Mouse (Mus musculus): Measurements from ENCODE around the gene Msi1.

Msi1 gene

DNA sequence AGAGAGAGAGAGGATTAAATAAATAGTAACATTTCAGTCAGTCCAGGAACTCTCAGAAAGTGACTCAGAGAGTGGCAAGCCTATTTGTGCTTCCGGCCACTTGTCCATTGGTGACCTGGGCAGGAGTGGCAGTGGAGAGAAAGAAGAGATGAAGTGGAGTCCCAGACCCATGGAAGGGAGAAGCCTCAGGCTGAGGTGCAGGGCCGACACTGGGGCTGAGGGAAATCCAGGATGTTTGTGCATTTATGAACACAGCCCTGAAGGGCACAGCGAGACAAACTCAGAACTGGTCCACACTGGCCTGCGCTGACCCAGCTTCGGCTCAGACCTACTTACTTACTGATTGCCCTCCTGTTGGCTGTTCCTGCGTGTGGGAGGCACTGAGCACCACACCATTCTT is 40.4 kb downstream of the Msi1 start:
- peak in 1 of 2 experiments; percentile 19 for DNase-seq (ENCODE audit: low spot score in 2 of 2)

DNA sequence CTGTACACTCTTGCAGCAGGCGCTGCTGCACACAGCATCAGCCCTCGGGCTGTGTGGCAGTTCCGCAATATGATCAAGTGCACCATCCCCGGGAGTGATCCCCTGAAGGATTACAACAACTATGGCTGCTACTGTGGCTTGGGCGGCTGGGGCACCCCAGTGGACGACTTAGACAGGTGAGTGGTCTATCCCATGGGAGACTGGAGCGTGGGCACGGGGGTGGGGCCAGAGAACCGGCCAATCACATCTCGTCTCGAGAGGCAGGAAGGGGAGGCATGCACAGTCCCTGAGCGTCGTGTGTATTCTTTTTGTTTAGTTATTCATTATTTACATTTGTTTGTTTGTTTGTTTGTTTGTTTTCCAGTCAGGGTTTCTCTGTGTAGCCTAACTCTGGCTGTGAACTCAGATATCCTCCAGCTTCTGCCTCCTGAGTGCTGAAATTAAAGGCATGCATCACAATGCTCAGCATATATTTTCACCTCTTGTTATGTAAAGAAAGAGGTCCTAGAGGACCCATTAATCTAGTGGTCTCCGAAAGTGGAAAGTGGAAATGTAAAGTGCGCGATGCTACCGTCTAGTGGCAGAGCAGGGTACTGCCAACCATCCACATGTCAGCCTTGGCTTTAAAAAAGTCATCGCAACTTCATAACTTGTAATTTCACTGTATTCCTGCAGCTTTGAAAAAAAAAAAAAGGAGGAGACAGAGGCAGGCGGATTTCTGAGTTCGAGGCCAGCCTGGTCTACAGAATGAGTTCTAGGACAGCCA is 41.5 kb downstream of the Msi1 start:
- peak; percentile 27 to 33 for DNase-seq (ENCODE audit: low spot score in 2 of 2)

DNA sequence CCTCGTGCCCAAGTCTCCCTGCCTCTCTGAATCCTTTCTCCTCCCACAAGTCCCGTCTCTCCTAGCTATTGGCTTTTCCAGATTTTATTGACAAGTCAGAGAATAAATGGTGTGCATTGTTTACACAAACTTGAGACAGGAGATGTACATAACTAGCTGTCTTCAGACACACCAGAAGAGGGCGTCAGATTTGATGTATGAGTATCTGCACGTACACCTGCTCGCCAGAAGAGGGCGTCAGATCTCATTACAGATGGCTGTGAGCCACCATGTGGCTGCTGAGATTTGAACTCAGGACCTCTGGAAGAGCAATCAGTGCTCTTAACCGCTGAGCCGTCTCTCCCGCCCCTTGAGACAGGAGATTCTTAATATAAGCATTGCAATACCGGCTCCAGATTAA is 43.8 kb downstream of the Msi1 start:
- no peak for DNase-seq (ENCODE audit: low spot score in 2 of 2)

DNA sequence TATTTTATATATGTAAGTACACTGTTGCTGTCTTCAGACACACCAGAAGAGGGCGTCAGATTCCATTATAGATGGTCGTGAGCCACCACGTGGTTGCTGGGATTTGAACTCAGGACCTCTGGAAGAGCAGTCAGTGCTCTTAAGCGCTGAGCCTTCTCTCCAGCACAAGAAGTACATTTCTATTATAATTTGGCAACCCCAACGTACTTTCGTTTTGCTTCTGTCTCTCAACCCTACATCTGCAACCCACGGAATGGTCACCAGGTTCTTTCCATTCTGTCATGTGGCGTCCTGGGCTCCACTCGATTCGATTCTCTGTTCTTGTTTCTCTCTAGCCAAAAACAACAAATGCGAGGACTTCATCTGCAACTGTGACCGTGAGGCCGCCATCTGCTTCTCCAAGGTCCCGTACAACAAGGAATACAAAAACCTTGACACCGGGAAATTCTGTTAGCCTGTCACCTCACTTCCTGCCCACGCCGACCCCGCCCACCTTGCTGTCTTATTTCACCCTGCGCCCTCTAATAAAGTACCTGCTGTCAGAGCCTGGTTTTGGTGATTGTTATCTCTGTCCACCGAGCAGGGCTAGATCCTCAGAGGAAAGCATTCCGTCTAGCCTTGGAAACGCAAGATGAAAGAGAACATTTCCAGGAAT is 44.9 kb downstream of the Msi1 start:
- DNase-seq (ENCODE audit: low spot score in 2 of 2): no peak

DNA sequence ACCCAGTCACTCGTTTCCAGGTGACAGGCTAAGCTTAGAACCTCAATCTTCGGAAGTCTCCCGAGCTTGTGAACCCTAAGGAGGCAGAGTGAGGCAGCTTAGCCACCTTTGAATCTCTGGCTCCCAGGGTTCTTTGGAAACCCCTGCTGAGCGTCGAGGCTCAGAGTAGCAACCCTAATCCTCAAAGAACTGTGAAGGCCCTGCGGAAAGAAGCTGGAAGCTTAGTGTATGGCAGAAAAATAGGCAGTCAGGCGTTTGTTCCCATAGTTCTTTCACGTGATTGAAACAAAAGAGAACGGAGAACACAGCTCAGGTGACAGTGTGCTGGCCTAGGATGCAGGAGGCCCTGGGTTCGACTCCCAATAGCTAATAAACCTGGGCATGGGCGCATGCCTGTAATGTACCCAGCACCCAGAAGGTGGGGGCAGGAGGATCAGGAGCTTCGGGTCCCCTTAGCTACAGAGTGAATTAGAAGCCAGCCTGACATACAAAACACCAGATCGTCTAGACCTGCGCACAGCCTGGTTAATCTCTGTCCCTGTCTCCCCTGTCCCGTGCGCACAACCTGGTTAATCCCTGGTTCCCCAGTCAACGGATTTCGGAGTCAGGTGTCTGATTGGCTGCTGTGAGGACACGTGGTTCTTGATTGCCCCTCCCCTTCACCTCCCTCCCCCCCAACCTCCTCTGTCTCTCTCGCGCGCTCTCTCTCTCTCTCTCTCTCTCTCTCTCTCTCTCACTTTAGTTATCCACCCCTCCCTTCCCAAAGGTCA is 46.1 kb downstream of the Msi1 start:
- DNase-seq (ENCODE audit: low spot score in 2 of 2): no peak

DNA sequence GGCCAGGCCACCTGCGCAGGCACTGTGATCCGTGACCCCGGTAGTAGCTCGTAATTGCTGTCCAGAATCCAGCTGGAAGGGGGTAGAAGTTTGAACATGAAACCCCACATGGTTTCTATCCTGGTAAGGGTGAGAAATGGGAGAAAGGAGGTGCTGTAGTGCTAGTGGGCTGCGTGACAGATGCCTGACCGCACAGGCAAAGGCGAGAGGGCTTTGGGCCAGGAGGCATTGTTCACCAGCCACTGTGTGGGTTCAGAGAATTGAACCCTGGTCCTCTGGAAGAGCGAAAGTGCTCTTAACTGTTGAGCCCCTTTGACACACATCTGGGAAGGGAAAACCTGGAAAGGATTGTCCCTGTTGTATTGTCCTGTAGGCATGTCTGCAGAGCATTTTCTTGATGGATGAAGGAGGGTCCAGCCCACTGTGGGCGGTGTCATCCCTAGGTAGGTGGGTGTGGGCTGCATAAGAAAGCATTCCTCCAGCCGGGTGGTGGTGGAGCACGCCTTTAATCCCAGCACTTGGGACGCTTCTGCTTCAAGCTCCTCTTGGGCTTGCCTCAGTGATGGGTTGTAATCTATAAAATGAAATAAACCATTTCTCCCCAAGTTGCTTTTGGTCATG is 46.8 kb downstream of the Msi1 start:
- DNase-seq (ENCODE audit: low spot score in 2 of 2): no peak

DNA sequence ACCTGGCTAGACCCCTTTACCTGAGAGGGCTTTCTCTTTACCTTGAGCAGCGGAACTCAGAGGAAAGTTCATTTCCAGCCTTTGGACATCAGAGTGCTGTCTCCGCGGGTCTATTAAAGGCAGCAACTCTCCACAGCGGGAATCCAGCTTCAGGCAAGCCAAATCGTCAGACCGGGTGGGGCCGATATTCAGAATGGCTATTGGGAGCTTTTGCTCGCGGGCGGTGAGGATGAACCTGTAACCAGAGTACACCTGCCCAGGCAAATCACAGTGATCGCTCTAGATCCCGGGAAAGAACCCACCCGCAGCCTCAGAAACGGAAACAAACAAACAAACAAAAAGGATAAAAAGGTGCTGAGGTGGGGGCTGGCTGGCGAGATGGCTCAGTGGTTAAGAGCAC is 50.2 kb downstream of the Msi1 start:
- DNase-seq (ENCODE audit: low spot score in 2 of 2): no peak

DNA sequence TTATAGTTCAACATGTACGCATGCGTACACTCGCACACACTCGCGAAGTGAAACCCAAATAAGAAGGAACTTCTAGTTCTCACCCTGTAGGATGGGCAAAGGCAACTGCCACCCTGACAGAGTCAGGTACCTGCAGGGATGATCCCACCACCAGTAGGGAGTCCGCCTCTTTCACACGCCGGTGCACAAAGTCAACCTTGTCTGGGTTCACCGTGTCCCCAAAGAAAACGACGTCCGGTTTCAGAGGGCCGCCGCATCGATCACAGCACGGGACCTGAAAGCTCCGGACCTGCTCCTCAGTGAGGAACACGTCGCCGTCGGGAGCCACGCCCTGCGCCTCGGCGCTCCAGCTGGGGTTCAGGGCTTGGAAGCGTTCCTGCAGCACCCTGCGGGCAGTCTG is 50.7 kb downstream of the Msi1 start:
- peak in 1 of 2 experiments; percentile 33 for DNase-seq (ENCODE audit: low spot score in 2 of 2)

DNA sequence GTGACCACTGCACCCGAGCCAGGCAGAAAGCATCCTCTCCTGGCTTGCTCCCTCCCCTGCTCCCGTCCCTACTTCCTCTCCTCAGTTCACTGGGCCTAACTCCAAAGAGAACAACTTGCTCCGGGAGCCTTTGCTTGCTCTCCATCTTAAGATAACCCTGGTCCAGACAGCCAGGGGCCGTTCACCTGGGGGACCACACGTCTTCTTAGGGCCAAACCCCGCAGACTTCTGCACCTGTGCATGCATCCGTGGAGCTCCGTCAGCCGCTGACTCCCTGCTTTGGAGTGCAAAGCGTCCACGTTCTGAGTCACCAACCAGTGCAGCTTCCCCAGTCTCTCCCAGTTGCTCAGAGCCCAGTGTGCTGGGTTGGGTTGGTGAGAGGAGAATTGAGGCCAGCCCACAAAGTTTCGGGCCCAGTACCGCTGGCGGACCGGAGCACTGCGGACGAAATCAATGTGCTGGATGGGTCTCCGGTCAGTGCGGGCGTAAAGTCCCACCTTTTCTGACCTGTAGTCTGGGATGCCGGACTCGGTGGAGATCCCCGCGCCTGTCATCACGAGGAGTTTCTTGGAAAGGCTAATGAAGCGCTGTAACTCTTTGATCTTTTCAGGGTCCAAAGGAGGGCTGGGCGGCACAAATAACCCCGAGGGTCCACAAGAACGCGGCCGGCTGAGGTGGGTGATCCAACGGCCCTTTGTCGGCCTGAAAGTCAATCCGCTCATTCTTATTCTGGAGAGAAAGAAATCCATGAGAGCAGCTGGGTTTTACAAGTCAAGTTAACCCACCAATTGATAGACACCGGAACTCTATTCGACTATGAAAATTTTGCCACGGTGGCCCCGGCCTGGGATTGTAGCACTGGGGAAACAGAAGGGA is 53.2 kb downstream of the Msi1 start:
- DNase-seq (ENCODE audit: low spot score in 2 of 2): no peak

DNA sequence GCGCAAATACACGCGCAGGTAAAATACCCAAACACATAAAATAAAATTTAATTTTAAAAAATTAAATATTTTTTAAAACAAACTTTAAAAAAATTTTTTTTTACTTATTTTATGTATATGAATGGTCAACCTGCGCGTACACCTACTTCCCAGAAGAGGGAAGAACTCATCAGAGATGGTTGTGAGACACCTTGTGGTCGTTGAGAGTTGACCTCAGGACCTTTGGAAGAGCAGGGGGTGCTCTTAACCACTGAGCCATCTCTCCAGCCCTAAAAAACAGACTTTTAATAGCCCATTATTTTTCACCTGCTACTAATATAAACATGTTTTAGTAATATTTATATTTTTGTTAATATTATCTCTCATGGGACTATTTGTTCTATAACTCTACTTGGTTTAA is 54.0 kb downstream of the Msi1 start:
- no peak for DNase-seq (ENCODE audit: low spot score in 2 of 2)

DNA sequence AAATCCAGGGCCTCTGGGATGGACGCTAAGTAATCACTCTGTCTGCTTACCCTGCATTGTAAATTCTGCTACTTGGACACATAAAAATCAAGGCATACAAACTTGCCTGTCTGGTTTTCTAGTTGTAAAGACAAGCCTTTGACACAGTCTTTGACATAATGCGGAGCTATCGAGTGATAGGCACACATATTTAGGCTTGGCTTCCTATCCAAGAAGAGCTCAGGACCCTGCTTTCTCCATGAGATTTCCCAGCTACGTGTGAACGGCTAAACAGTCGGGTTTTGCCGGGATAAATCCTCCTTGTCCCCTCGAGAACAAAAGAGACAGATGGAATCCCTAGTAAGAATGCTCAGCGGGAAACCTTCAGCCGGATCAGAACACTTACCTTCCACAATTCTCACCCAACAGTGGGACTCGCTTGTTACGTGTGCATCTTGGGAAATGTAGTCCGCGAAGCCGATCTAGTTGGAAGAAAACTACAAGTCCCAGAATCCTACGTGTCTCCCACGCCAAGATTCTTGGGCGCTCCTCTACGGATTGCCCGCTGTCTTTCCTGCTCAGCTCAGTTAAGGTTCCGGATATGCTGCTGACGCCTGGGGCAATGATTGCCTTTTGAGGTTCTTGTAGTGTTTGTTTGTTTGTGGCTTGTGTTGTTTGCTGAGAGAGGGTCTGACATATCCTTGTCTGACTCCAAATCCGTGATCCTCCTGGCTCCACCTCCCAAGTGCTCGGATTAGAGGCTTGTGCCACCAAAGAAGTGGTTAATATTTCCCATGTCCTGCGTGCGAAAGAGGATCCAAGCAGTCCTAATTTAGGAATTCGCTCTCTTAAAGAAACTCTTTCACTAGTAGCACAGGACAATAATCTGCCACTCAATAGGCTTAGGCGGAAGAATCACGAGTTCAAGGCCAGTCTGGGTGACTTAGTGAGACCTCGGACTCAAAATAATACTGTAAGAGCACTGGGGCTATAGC is 54.8 kb downstream of the Msi1 start, which contains the start of gene Sirt4:
Gene Sirt4, minus strand, starts transcription at position 779 of the 974 bp plus-strand sequence.
- peak; percentile 75 to 81 for DNase-seq (ENCODE audit: low spot score in 2 of 2)

DNA sequence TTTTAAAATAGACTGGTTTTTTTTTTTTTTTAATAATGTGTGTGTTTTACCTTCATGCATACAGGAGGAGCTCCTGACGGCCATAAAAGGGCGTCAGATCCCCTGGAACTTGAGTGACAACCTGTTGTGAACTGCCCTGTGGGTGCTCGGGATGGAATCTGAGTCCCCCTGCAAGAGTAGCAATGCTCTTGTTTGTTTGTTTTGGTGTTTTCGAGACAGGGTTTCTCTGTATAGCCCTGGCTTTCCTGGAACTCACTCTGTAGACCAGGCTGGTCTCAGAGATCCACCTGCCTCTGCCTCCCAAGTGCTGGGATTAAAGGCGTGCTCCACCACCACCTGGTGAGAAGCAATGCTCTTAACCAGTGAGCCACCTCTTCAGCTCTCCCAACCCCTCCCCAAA is 55.6 kb downstream of the Msi1 start:
- DNase-seq (ENCODE audit: low spot score in 2 of 2): no peak

DNA sequence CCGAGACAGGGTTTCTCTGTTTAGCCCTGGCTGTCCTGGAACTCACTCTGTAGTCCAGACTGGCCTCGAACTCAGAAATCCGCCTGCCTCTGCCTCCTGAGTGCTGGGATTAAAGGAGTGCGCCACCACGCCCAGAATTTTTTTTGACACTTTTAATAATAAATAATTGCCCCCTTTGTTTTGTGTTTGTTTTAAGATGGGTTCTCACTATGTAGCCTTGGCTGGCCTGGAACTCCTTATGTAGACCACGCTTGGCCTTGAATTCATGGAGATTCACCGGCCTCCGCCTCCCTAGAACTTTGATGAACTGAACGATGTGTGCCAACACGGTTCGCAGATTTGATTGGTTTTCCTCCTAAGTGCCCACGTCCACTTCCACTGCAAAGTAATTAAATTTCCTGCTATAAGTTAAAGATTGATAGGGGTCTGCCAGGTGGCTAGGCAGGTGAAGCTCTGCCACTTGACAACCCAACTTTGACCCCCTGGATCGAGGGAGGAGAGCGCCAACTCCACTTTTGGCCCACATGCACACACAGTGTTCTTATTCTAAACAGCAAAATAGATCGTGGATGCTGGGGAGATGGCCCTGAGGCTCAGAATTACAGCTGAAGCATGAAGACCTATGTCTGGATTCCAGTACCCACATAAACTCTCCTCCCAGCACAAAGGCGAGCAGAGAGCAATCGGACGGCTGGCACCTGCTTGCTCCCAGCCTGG is 56.2 kb downstream of the Msi1 start:
- no peak for DNase-seq (ENCODE audit: low spot score in 2 of 2)

DNA sequence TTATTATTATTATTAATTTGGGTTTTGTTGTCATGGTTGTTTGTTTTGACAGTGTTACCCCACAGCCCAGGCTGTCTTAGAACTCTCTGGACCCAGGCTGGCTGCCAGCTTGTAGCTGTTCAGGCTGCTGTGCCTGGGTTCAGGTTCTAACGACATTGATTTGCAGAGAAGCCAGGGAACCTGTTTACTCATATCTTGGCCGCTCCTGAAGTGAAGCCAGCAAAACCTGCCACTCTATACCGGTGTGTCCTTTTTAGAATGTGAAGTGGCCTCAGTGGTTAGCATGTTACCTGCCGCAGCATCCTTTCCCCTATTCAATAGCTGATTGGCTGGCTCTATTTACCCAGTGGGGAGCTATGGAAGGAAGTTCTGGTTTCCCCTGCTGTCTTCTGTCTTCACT is 57.3 kb downstream of the Msi1 start:
- DNase-seq (ENCODE audit: low spot score in 2 of 2): no peak

DNA sequence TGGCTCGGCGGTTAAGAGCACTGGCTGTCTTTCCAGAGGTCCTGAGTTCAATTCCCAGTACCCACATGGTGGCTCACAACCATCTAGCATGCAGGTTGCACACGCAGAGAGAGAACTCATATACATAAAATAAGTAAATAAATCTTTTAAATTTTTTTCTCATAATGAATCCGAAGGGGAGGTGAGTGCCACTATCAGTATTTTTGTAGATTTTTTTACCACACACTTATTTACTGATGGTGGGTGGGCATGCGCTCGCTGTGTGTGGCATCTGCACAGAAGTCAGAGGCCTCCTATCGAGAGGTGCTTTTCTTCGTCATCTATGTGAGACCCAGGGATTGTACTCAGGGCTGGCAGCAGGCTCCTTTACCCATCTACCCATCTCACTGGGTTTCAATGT is 58.0 kb downstream of the Msi1 start:
- no peak for DNase-seq (ENCODE audit: low spot score in 2 of 2)

DNA sequence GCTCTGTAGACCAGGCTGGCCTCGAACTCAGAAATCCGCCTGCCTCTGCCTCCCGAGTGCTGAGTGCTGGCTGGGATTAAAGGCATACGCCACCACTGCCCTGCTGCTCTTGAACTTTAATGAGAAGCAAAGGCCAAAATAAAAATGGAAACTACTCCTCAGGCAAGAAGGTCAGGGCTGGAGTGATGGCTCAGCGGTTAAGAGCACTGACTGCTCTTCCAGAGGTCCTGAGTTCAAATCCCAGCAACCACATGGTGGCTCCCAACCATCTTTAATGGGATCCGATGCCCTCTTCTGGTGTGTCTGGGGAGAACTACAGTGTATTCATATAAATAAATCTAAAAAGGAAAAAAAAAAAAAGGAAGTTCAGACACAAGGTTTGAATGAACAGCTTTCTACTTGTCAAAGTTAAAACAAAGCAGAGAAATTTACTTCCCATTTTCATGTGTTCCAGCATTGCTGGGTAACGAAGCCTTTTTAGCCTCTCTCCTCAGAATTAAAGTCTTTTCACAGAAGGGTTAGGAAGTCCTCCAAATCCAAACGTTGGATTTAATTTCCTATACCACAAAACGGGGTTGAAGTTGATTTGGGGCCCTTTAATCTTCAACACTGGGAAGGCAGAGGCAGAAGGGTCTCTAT is 58.7 kb downstream of the Msi1 start:
- DNase-seq (ENCODE audit: low spot score in 2 of 2): no peak

DNA sequence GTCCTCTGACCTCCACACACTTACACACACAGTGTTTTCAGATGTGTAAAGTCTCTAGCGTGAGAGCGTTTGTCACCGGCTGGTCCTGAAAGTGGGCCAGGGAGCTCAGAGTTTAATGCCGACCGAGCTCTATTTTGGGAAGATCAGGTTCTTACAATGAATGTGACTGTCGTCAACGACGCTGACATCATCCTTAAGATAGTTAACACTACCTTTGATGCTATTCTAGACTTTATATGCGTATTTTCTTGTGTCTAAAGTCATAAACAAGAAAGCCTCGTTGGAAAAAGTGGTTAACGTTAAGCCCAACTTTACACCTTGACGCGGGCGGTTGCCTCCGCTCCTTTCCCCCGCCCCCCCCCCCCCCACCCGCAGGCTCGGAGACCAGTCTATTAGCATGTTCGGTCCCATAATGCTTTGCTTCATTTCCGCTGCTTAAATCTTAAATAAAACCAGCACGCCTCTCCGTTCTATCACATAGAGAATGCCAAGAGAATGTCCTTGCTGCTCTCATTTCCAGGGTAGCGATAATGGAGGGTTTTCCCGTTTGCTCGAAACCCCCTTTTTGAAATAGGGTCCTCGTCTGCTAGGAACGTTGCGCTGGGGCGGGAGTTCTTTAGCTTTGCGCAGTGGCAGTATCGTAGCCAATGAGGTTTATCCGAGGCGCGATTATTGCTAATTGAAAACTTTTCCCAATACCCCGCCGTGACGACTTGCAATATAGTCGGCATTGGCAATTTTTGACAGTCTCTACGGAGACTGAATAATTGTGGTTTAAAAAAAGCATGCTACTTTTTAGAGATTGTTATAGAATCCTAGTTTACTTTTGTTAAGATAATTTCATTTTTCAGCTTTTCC is 59.7 kb downstream of the Msi1 start:
- peak; percentile 77 to 78 for DNase-seq (ENCODE audit: low spot score in 2 of 2)
